Mouse (Mus musculus): ENCODE data around the gene Alg9. TPM values are rescaled to one million over a fixed set of nuclear protein-coding genes. Genes with fewer than 3 reads are reported as not detected.
A peak's percentile ranks its signal among the peaks of the same experiment; 100 is the strongest.

The Alg9 gene
- polyA plus RNA-seq, 1 experiment from 2014 or later: 43.7 TPM

DNA sequence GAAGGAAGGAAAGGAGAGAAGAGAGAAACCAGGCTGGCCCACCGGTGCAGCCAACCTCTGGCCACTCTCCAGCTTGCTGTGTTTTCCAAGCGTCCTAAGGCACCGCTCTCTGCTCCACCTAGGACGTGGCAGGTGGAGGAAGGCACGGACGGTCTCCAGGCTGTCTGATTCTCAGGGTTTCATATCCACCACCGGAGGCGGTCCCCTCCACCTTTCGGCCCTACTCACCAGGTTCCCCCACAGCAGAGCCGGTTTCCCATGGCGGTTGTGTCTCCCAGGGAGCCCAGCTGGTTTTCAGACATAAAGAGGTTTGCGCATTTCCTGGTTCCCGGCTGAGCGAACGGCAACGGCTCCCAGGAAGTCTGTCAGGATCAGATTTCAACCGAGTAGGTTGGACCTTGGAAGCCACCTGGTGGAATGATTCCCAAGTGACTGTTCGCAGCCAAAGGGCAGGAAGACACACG, 28.6 kb upstream of the Alg9 start, which contains the start of gene 2310030G06Rik:
2310030G06Rik (minus strand) TSS at position 323 of the 464 bp plus-strand sequence.
- Histone ChIP-seq H3K4me2 (peak within 1 kb of the TSS; percentile 66), H3K9me3 (ENCODE audit: low read depth, low read length) (no peaks in the 10 kb centered on the region), H3K27me3 (ENCODE audit: insufficient read depth, low read length) (no peaks in the 10 kb centered on the region; the same call in 1 of the 2 replicates), H3K9ac (peak within 1 kb of the TSS; percentile 59), H3K4me1 (ENCODE audit: insufficient read depth) (0 out of 2 replicates have a peak, but pooled peaks cover 6% of the 10 kb centered on the region), H3K36me3 (ENCODE audit: insufficient read depth) (no peaks in the 10 kb centered on the region), H3K27ac (ENCODE audit: low read depth) (peak within 1 kb of the TSS; percentile 89), H3K4me3 (ENCODE audit: low read depth, low read length) (peak within 1 kb of the TSS; percentile 45)
- WGBS: under 1% methylated on average over 19 of the region's 19 CpGs
- peak; percentile 41 for TF ChIP-seq CTCF (IDR thresholded peaks at IDR 0.05; ENCODE audit: low read depth)
- ATAC-seq (ENCODE audit: insufficient read depth): peak; percentile 83
- DNase-seq: peak; percentile 79

DNA sequence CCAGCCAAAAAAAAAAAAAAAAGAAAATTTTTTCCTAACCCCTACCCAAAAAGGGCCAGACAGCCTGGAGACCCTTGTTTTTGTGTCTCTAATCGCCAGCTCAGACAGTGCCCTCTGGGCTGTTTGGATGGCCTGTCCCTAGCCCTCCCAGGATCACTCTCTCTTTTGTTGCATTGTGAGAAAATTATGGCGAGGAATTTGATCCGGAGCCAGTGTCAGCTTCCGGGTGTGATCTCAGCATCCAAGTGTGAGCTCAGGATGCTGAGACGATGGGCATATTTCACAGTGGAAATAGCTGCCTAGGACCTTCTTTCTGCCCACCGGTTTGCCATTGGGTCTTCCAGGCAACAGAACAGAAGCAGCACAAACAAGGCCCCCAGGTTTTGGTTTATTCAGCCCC, 24.1 kb upstream of the Alg9 start:
- H3K9ac ChIP-seq: no peak overlapping the region
- H3K27me3 ChIP-seq (ENCODE audit: insufficient read depth, low read length): no peaks in the 10 kb centered on the region; the same call in 1 of the 2 replicates
- H3K4me3 ChIP-seq (ENCODE audit: low read depth, low read length): no peak overlapping the region
- H3K4me1 ChIP-seq (ENCODE audit: insufficient read depth): peaks cover 19% of the 10 kb centered on the region
- H3K9me3 ChIP-seq (ENCODE audit: low read depth, low read length): no peaks in the 10 kb centered on the region
- whole genome bisulfite sequencing: 81% methylated on average over 6 of the region's 6 CpGs
- DNase-seq: no peak
- peak overlapping the region; percentile 41; the same call in 1 of the 2 replicates for H3K4me2 ChIP-seq
- H3K36me3 ChIP-seq (ENCODE audit: insufficient read depth): no peaks in the 10 kb centered on the region
- no peak for TF ChIP-seq CTCF (IDR thresholded peaks at IDR 0.05; ENCODE audit: low read depth)
- ATAC-seq (ENCODE audit: insufficient read depth): no peak
- H3K27ac ChIP-seq (ENCODE audit: low read depth): no peak overlapping the region

- Histone ChIP-seq H3K4me3 (ENCODE audit: low read depth, low read length) (peak within 1 kb of the TSS; percentile 9; the same call in 1 of the 2 replicates), H3K27me3 (ENCODE audit: insufficient read depth, low read length) (no peaks in the 10 kb centered on the region; the same call in 1 of the 2 replicates), H3K9ac (peak within 1 kb of the TSS; percentile 44), H3K4me2 (peak within 1 kb of the TSS; percentile 41; the same call in 1 of the 2 replicates), H3K9me3 (ENCODE audit: low read depth, low read length) (no peaks in the 10 kb centered on the region), H3K27ac (ENCODE audit: low read depth) (peak within 1 kb of the TSS; percentile 83), H3K36me3 (ENCODE audit: insufficient read depth) (no peaks in the 10 kb centered on the region), H3K4me1 (ENCODE audit: insufficient read depth) (peaks cover 15% of the 10 kb centered on the region)
- no peak for ATAC-seq (ENCODE audit: insufficient read depth)
- TF ChIP-seq CTCF (IDR thresholded peaks at IDR 0.05; ENCODE audit: low read depth): no peak
- WGBS: 56% methylated on average over 22 of the region's 22 CpGs
- DNase-seq: no peak
Observed at GRCm38 (mm10) chr9:50751323-50751722, 23.5 kb upstream of the Alg9 start, which contains the start of gene Cryab. Gene Cryab, plus strand, starts transcription at chr9:50751325.

- H3K4me3 ChIP-seq (ENCODE audit: low read depth, low read length): peak within 1 kb of the TSS; percentile 23
- peak within 1 kb of the TSS; percentile 44 for H3K9ac ChIP-seq
- peak within 1 kb of the TSS; percentile 41 for H3K4me2 ChIP-seq
- peak within 1 kb of the TSS; percentile 83 for H3K27ac ChIP-seq (ENCODE audit: low read depth)
- H3K9me3 ChIP-seq (ENCODE audit: low read depth, low read length): no peaks in the 10 kb centered on the region
- peak; percentile 72; the same call in 1 of the 2 replicates for ATAC-seq (ENCODE audit: insufficient read depth)
- 65% methylated on average over 14 of the region's 14 CpGs for WGBS
- no peak for TF ChIP-seq CTCF (IDR thresholded peaks at IDR 0.05; ENCODE audit: low read depth)
- peak; percentile 28 for DNase-seq
- peaks cover 15% of the 10 kb centered on the region for H3K4me1 ChIP-seq (ENCODE audit: insufficient read depth)
- no peaks in the 10 kb centered on the region for H3K36me3 ChIP-seq (ENCODE audit: insufficient read depth)
- no peaks in the 10 kb centered on the region; the same call in 1 of the 2 replicates for H3K27me3 ChIP-seq (ENCODE audit: insufficient read depth, low read length)
Observed at GRCm38 (mm10) chr9:50752054-50752602, 22.7 kb upstream of the Alg9 start, which contains the start of gene Hspb2. Gene Hspb2, minus strand, starts transcription at chr9:50752354.

DNA sequence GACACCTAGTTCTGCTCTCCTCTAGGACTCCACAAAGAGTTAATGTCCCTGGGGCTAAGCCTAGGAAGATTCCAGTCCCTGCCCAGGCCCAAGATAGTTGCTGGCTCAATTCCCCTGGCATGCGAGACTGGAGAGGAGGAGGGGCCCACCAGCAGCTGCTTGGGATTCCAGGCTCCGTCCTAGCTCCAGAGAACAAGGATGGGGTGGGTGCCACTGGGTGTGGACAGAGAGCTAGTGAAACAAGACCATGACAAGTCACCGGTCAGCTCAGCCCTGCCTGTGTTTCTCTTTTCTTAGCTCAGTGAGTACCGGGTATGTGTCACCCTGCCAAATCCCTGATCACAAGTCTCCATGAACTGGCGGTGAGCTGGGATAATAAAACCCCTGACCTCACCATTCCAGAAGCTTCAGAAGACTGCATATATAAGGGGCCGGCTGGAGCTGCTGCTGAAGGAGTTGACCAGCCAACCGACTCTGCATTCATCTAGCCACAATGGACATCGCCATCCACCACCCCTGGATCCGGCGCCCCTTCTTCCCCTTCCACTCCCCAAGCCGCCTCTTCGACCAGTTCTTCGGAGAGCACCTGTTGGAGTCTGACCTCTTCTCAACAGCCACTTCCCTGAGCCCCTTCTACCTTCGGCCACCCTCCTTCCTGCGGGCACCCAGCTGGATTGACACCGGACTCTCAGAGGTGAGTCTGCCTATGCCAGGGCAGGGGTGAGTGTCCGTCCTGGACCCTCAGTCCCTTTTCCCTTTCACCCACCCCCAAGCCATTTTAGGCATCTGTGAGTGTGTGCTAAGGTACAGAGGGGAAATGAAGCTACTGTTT, 21.8 kb upstream of the Alg9 start:
- Histone ChIP-seq H3K4me2 (peak overlapping the region; percentile 41), H3K9me3 (ENCODE audit: low read depth, low read length) (no peaks in the 10 kb centered on the region), H3K27me3 (ENCODE audit: insufficient read depth, low read length) (no peaks in the 10 kb centered on the region; the same call in 1 of the 2 replicates), H3K4me3 (ENCODE audit: low read depth, low read length) (peak overlapping the region; percentile 23), H3K9ac (peak overlapping the region; percentile 27; the same call in 1 of the 2 replicates), H3K4me1 (ENCODE audit: insufficient read depth) (peaks cover 15% of the 10 kb centered on the region), H3K36me3 (ENCODE audit: insufficient read depth) (no peaks in the 10 kb centered on the region), H3K27ac (ENCODE audit: low read depth) (peak overlapping the region; percentile 83)
- no peak for TF ChIP-seq CTCF (IDR thresholded peaks at IDR 0.05; ENCODE audit: low read depth)
- 61% methylated on average over 17 of the region's 17 CpGs for WGBS
- peak; percentile 81 for DNase-seq
- peak; percentile 84 for ATAC-seq (ENCODE audit: insufficient read depth)

GRCm38 (mm10) chr9:50753947-50754346, 20.9 kb upstream of the Alg9 start:
- DNase-seq (no peak), ATAC-seq (ENCODE audit: insufficient read depth) (no peak)
- Histone ChIP-seq H3K4me3 (ENCODE audit: low read depth, low read length) (peak overlapping the region; percentile 10; the same call in 1 of the 2 replicates), H3K9me3 (ENCODE audit: low read depth, low read length) (no peaks in the 10 kb centered on the region), H3K9ac (no peak overlapping the region; the same call in 1 of the 2 replicates), H3K27me3 (ENCODE audit: insufficient read depth, low read length) (no peaks in the 10 kb centered on the region; the same call in 1 of the 2 replicates), H3K27ac (ENCODE audit: low read depth) (no peak overlapping the region; the same call in 1 of the 2 replicates), H3K4me1 (ENCODE audit: insufficient read depth) (peaks cover 15% of the 10 kb centered on the region), H3K36me3 (ENCODE audit: insufficient read depth) (no peaks in the 10 kb centered on the region), H3K4me2 (peak overlapping the region; percentile 41; the same call in 1 of the 2 replicates)
- 34% methylated on average over 7 of the region's 7 CpGs for WGBS
- no peak for TF ChIP-seq CTCF (IDR thresholded peaks at IDR 0.05; ENCODE audit: low read depth)
